Mouse (Mus musculus): ENCODE data around the gene Tjp3. TPM values are rescaled to one million over a fixed set of nuclear protein-coding genes. Genes with fewer than 3 reads are reported as not detected.

The Tjp3 gene
- polyA plus RNA-seq, 1 experiment, result 0.17 TPM

DNA sequence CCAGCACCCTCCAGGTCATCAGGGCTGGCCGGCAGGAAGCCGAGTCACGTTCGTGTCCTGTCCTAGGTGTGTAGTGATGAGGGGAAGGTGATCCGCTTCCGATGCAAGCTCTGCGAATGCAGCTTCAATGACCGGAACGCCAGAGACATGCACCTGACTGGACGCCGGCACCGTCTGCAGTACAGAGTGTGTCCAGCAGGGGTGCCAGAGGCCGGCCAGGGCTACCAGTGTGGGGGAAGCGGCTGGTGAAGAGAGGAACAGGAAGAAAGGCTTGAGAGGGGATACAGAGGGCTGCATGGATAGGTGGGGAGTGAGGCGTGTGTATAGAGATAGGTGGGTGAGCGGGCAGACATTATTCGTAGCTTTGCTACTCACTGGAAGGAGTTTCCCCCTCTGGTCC, 46.8 kb downstream of the Tjp3 start:
- TF ChIP-seq CTCF (IDR thresholded peaks at IDR 0.05; ENCODE audit: extremely low read depth, insufficient read depth, low read length) (peak; percentile 75), POLR2A (IDR thresholded peaks at IDR 0.05; ENCODE audit: extremely low read depth, insufficient read depth, low read length) (no peak)
- Histone ChIP-seq H3K4me3 (ENCODE audit: insufficient read depth, low read length) (no peak overlapping the region), H3K27ac (ENCODE audit: insufficient read depth, low read length) (no peak overlapping the region), H3K4me1 (ENCODE audit: control insufficient read depth, insufficient read depth, low read length) (no peaks in the 10 kb centered on the region)

DNA sequence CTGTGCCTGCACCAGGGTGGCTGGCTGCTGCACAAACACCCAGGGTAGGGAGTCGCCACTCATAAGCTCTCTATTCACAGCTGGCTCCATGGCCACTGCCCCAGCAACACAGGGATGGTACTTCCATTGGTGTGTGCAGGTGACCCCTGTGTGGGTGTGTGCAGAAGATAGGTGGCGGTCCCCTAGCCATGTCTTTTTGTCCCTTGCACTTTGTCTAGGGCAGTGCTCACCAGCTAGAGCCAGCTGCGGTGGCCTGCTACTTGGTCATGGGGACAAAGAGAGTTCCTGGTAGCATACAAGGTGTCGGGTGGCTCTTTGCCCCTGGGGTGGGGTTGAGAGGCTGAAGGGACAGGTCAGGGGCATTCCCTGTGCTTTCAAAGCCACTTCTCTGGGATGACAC, 47.2 kb downstream of the Tjp3 start:
- no peaks in the 10 kb centered on the region for H3K4me1 ChIP-seq (ENCODE audit: control insufficient read depth, insufficient read depth, low read length)
- H3K4me3 ChIP-seq (ENCODE audit: insufficient read depth, low read length), result no peak overlapping the region
- TF ChIP-seq CTCF (IDR thresholded peaks at IDR 0.05; ENCODE audit: extremely low read depth, insufficient read depth, low read length) (no peak), POLR2A (IDR thresholded peaks at IDR 0.05; ENCODE audit: extremely low read depth, insufficient read depth, low read length) (no peak)
- no peak overlapping the region for H3K27ac ChIP-seq (ENCODE audit: insufficient read depth, low read length)

DNA sequence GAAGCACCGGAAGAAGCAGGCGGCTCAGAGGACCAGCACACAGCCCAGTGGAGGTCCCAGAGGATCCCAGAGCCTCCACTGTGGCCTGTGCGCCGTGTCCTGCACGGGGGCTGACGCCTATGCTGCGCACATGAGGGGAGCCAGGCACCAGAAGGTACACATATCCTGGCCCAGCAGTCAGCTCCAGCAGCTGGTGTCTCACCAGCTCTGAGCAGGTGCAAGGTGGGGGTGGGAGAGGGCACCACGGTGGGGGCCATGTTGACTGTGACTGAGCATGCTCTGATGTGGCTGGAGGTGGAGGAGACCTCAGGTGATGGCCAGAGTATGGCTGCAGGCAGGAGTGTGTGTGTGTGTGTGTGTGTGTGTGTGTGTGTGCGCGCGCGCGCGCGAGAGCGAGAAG, 49.4 kb downstream of the Tjp3 start:
- Histone ChIP-seq H3K27ac (ENCODE audit: insufficient read depth, low read length) (no peak overlapping the region), H3K4me3 (ENCODE audit: insufficient read depth, low read length) (no peak overlapping the region), H3K4me1 (ENCODE audit: control insufficient read depth, insufficient read depth, low read length) (no peaks in the 10 kb centered on the region)
- TF ChIP-seq POLR2A (IDR thresholded peaks at IDR 0.05; ENCODE audit: extremely low read depth, insufficient read depth, low read length) (no peak), CTCF (IDR thresholded peaks at IDR 0.05; ENCODE audit: extremely low read depth, insufficient read depth, low read length) (no peak)

GRCm38 (mm10) chr10:81240876-81241275, 50.5 kb downstream of the Tjp3 start:
- TF ChIP-seq POLR2A (IDR thresholded peaks at IDR 0.05; ENCODE audit: extremely low read depth, insufficient read depth, low read length), result no peak
- TF ChIP-seq CTCF (IDR thresholded peaks at IDR 0.05; ENCODE audit: extremely low read depth, insufficient read depth, low read length), result peak; percentile 62
- Histone ChIP-seq H3K27ac (ENCODE audit: insufficient read depth, low read length) (no peak overlapping the region), H3K4me1 (ENCODE audit: control insufficient read depth, insufficient read depth, low read length) (no peaks in the 10 kb centered on the region), H3K4me3 (ENCODE audit: insufficient read depth, low read length) (no peak overlapping the region)

GRCm38 (mm10) chr10:81238618-81239017, 52.8 kb downstream of the Tjp3 start:
- no peak overlapping the region for H3K4me3 ChIP-seq (ENCODE audit: insufficient read depth, low read length)
- H3K4me1 ChIP-seq (ENCODE audit: control insufficient read depth, insufficient read depth, low read length), result no peaks in the 10 kb centered on the region
- H3K27ac ChIP-seq (ENCODE audit: insufficient read depth, low read length), result no peak overlapping the region
- TF ChIP-seq POLR2A (IDR thresholded peaks at IDR 0.05; ENCODE audit: extremely low read depth, insufficient read depth, low read length) (no peak), CTCF (IDR thresholded peaks at IDR 0.05; ENCODE audit: extremely low read depth, insufficient read depth, low read length) (no peak)

DNA sequence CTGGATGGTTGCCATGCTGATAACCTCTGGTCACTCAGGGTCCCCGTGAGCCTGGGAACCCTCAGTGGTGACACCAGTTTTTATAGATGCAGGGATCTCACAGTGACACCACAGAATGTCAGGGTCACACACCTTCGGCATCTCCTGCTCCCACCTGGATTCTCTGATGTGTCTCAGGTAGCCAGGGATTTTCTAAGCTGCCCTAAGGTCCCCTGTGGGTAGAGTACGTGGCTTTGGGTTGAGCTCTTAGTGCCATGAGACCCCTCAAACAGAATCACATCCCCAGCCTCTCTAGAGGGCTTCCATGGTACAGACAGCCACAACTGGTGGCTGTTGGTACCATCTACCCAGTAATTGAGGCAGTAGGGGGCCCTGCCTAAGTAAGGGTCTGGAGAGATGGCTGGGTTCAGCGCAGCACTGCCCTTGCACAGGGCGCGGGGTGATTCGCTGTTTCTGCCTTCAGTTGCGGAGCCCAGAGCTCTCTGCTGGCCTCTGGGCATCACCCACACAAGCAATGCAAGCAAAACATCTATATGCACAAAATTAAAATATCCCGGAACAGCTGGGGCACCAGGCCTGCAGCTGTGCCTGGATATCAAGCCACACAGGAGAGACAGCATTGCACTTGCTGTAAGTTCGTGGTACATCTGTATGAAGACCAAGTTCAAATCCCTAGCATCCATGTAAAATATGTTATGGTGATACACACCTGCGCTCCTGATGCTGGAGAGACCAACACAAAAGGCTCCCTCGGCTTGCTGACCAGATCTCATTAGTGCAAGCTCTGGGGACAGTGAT, 54.7 kb downstream of the Tjp3 start:
- Histone ChIP-seq H3K27ac (ENCODE audit: insufficient read depth, low read length) (no peak overlapping the region), H3K4me3 (ENCODE audit: insufficient read depth, low read length) (no peak overlapping the region), H3K4me1 (ENCODE audit: control insufficient read depth, insufficient read depth, low read length) (no peaks in the 10 kb centered on the region)
- TF ChIP-seq CTCF (IDR thresholded peaks at IDR 0.05; ENCODE audit: extremely low read depth, insufficient read depth, low read length) (no peak), POLR2A (IDR thresholded peaks at IDR 0.05; ENCODE audit: extremely low read depth, insufficient read depth, low read length) (no peak)

- TF ChIP-seq CTCF (IDR thresholded peaks at IDR 0.05; ENCODE audit: extremely low read depth, insufficient read depth, low read length) (no peak), POLR2A (IDR thresholded peaks at IDR 0.05; ENCODE audit: extremely low read depth, insufficient read depth, low read length) (no peak)
- Histone ChIP-seq H3K4me3 (ENCODE audit: insufficient read depth, low read length) (no peak overlapping the region; the same call in 1 of the 2 replicates), H3K4me1 (ENCODE audit: control insufficient read depth, insufficient read depth, low read length) (0 out of 2 replicates have a peak, but pooled peaks cover 3% of the 10 kb centered on the region), H3K27ac (ENCODE audit: insufficient read depth, low read length) (no peak overlapping the region)
These were observed 57.2 kb downstream of the Tjp3 start for GRCm38 (mm10) chr10:81234206-81234605.

- peak overlapping the region; percentile 44 for H3K4me3 ChIP-seq (ENCODE audit: insufficient read depth, low read length)
- TF ChIP-seq CTCF (IDR thresholded peaks at IDR 0.05; ENCODE audit: extremely low read depth, insufficient read depth, low read length) (no peak), POLR2A (IDR thresholded peaks at IDR 0.05; ENCODE audit: extremely low read depth, insufficient read depth, low read length) (no peak)
- peaks cover 6% of the 10 kb centered on the region; the same call in 1 of the 2 replicates for H3K4me1 ChIP-seq (ENCODE audit: control insufficient read depth, insufficient read depth, low read length)
- H3K27ac ChIP-seq (ENCODE audit: insufficient read depth, low read length), result no peak overlapping the region
These were observed 58.2 kb downstream of the Tjp3 start for GRCm38 (mm10) chr10:81233226-81233585.

GRCm38 (mm10) chr10:81232580-81233225, 58.7 kb downstream of the Tjp3 start, which contains the start of gene Zfr2:
TSS of gene Zfr2 (plus strand) at chr10:81233155.
- H3K4me3 ChIP-seq (ENCODE audit: insufficient read depth, low read length), result peak within 1 kb of the TSS; percentile 44
- no peak within 1 kb of the TSS for H3K27ac ChIP-seq (ENCODE audit: insufficient read depth, low read length)
- TF ChIP-seq CTCF (IDR thresholded peaks at IDR 0.05; ENCODE audit: extremely low read depth, insufficient read depth, low read length) (no peak), POLR2A (IDR thresholded peaks at IDR 0.05; ENCODE audit: extremely low read depth, insufficient read depth, low read length) (peak; percentile 82)
- H3K4me1 ChIP-seq (ENCODE audit: control insufficient read depth, insufficient read depth, low read length), result peaks cover 6% of the 10 kb centered on the region; the same call in 1 of the 2 replicates
